Mouse (Mus musculus) forebrain, embryonic 10.5 days (tissue): ENCODE measurements around the gene Neu1. TPM values are rescaled to one million over a fixed set of nuclear protein-coding genes. Genes with fewer than 3 reads are reported as not detected.

Source experiments
- DNase-seq: peaks from one replicate; pipeline ENCODE4 v3.0.0-alpha.2; 2017; ENCODE audit warnings: low spot score; ENCODE audit errors: extremely low spot score
- H3K27ac ChIP-seq: fragments of 300-500 bp; sonication (generic); 2 replicates; pipeline ENCODE4 v1.5.1; 2016; ENCODE audit warnings: mild to moderate bottlenecking
- H3K27me3 ChIP-seq: fragments of 300-500 bp; sonication (generic); 2 replicates; pipeline ENCODE4 v1.6.1; 2016; ENCODE audit warnings: mild to moderate bottlenecking; ENCODE audit not compliant: poor library complexity, severe bottlenecking
- H3K36me3 ChIP-seq: fragments of 300-500 bp; sonication (generic); replicated peaks from 2 replicates; pipeline ENCODE4 v1.6.1; 2016; ENCODE audit warnings: mild to moderate bottlenecking, moderate library complexity
- H3K4me1 ChIP-seq: fragments of 300-500 bp; sonication (generic); 2 replicates; pipeline ENCODE4 v1.6.1; 2016
- H3K4me3 ChIP-seq: fragments of 300-500 bp; sonication (generic); 2 replicates; pipeline ENCODE4 v1.5.1; 2016; ENCODE audit warnings: mild to moderate bottlenecking, moderate library complexity
- H3K9me3 ChIP-seq: fragments of 300-500 bp; sonication (generic); 2 replicates; pipeline ENCODE4 v1.6.1; 2016; ENCODE audit warnings: mild to moderate bottlenecking, moderate library complexity
- WGBS: fragments of 180-500 bp; shearing (Covaris S2); methylation state at CpG from one replicate; pipeline ENCODE4 v1.1.7; 2016; 5-methylcytosine and 5-hydroxymethylcytosine counted together
- polyA plus RNA-seq: library from polyadenylated mRNA; unstranded; fragments of >200 nt; fragmentation: Nextera tagmentation; extraction: Ambion mirVana; gene quantifications from 2 replicates; pipeline ENCODE4 v1.2.1, GENCODE M21; 2016

Neu1 gene
- polyA plus RNA-seq: 18.2 and 18.8 TPM in 2 replicates

DNA sequence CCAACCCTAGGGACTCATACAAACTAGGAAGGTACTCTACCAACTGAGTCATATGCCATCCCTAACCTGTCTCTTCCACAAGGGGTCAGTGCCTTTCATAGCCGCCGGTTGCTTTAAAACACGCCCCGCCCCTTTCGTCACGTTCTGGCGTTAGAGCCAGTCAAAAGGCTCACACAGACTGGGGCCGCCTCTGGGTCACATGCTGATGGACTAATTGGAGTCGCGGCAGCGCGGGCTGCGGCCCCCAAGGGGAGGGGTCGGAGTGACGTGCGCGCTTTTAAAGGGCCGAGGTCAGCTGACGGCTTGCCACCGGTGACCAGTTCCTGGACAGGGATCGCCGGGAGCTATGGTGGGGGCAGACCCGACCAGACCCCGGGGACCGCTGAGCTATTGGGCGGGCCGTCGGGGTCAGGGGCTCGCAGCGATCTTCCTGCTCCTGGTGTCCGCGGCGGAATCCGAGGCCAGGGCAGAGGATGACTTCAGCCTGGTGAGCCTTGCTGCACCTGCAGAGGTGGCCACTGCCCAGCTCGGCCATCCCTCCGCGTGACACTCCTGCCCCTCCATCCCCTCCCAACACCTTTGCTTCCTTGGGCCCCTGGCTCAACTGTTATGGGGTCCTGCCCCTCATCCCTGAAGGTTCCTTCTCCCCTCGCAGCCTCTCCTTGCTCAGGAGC, at the start of gene Neu1:
TSS of gene Neu1 (plus strand) at position 193 of the 674 bp plus-strand sequence.
- H3K36me3 ChIP-seq: peaks cover 21% of the 10 kb centered on the region
- H3K27ac ChIP-seq: peak within 1 kb of the TSS; percentile 84
- under 1% methylated on average over 38 of the region's 38 CpGs for WGBS
- H3K27me3 ChIP-seq: peaks cover 12% of the 10 kb centered on the region
- peak; percentile 99 for DNase-seq
- H3K4me3 ChIP-seq: peak within 1 kb of the TSS; percentile 78
- H3K4me1 ChIP-seq: peaks cover 38% of the 10 kb centered on the region
- H3K9me3 ChIP-seq: no peaks in the 10 kb centered on the region

DNA sequence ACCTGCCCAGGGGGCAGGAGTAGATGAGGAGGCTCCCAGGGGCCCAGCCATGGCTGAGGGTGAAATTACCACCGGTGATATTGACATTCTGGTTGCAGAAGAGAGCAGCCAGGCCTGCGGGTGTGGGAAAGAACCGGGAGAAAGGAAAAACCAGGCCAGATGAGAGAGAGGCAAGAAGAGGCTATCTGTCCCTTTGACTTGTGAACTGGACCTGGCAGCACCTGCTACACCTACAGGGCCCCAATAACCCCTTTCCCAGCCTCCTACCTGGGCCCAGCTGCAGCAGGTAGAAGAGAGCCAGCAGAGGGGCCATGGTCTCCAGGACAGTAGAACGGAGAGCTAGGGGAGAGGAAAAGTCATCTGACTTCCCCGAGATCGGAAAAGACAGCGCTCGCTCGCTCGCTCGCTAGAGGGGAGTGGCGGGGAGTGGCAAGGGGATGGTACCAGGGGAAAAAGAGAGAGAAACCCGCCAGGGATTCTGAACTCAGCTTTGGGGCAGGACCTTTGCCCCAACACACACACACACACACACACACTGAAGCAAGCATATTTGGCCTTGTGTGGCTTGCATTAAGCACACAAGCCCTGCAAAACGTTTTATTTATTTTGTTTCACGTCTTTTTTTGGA, 49.3 kb upstream of the Neu1 start, which contains the start of gene Gm20547:
TSS of gene Gm20547 (minus strand) at position 360 of the 628 bp plus-strand sequence.
- H3K9me3 ChIP-seq: no peaks in the 10 kb centered on the region
- H3K36me3 ChIP-seq: no peaks in the 10 kb centered on the region
- DNase-seq: no peak
- no peak within 1 kb of the TSS for H3K27ac ChIP-seq
- peak within 1 kb of the TSS; percentile 23; the same call in 1 of the 2 replicates for H3K4me3 ChIP-seq
- H3K27me3 ChIP-seq: peaks cover 22% of the 10 kb centered on the region
- WGBS: 7% methylated on average over 15 of the region's 15 CpGs
- peaks cover 17% of the 10 kb centered on the region for H3K4me1 ChIP-seq

GRCm38 (mm10) chr17:34883332-34883731, 47.7 kb upstream of the Neu1 start:
- no peaks in the 10 kb centered on the region for H3K9me3 ChIP-seq
- H3K36me3 ChIP-seq: no peaks in the 10 kb centered on the region
- WGBS: 78% methylated on average over 3 of the region's 3 CpGs
- no peak for DNase-seq
- H3K4me1 ChIP-seq: peaks cover 17% of the 10 kb centered on the region
- H3K27me3 ChIP-seq: peaks cover 22% of the 10 kb centered on the region
- H3K4me3 ChIP-seq: no peak overlapping the region
- no peak overlapping the region for H3K27ac ChIP-seq

DNA sequence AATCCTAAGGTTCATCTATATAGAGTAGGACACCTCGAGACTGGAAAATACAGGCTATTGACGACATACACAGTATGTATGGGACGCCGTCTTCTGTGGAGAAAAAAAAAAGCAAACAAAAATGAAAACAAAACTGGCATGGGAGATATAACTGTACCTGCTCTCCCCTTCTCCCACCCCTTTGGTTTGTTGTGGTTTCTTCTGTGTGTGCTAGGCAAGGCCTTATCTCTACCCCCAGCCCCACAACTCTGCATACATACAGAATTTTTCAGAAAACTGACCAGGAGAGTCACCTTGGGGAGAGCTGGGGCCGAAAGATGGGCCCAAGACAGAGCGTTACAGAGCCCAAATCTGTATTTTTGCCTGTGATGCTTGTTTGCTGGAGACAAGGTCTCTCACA, 46.3 kb upstream of the Neu1 start:
- no peaks in the 10 kb centered on the region for H3K36me3 ChIP-seq
- no peak for DNase-seq
- peaks cover 11% of the 10 kb centered on the region for H3K4me1 ChIP-seq
- H3K27me3 ChIP-seq: peaks cover 22% of the 10 kb centered on the region
- no peak overlapping the region for H3K27ac ChIP-seq
- no peak overlapping the region for H3K4me3 ChIP-seq
- no peaks in the 10 kb centered on the region for H3K9me3 ChIP-seq
- 85% methylated on average over 6 of the region's 6 CpGs for WGBS

DNA sequence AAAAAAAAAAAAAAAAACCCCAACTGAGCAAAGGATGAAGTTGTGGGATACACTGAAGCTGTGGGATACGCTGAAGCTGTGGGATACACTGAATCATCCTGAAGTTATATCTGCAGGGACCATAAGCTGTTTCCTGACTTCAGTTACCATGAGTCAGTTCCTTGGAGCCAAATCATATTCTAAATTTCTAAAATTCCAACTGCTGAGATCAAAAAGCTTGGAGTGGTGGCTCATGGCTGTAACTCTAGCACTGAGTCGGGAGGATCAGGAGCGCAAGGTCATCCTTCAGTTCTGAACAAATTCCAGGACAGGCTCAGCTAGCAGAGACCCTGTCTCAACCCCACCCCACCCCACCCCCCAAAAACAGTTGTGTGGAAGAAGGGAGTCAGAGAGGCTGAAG, 45.4 kb upstream of the Neu1 start:
- Histone ChIP-seq H3K27me3 (peaks cover 22% of the 10 kb centered on the region), H3K4me1 (peaks cover 8% of the 10 kb centered on the region), H3K27ac (no peak overlapping the region), H3K9me3 (no peaks in the 10 kb centered on the region), H3K36me3 (no peaks in the 10 kb centered on the region), H3K4me3 (no peak overlapping the region)
- no peak for DNase-seq
- WGBS: 89% methylated on average over 3 of the region's 3 CpGs

DNA sequence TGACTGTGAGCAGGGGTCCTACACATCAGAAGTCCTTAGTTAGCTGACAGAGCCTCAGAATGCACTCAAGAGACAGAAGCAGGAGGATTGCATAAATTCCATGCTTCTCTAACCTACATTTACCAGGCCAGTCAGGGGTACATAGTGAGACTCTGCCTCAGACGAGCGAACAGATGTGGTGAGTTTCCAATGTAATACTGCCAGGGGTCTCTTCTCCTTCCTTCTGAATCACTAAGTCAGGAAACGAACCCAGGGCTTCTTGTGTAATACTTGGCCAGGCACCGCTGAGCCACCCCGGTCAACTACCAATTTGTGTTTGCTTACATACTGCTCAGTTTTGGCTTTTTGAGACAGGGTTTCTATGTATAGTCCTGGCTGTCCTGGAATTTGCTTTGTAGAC, 43.1 kb upstream of the Neu1 start:
- WGBS: 91% methylated on average over 5 of the region's 5 CpGs
- peaks cover under 1% of the 10 kb centered on the region for H3K4me1 ChIP-seq
- no peaks in the 10 kb centered on the region for H3K36me3 ChIP-seq
- H3K9me3 ChIP-seq: no peaks in the 10 kb centered on the region
- no peak for DNase-seq
- H3K27me3 ChIP-seq: peaks cover 3% of the 10 kb centered on the region
- no peak overlapping the region for H3K27ac ChIP-seq
- no peak overlapping the region for H3K4me3 ChIP-seq

DNA sequence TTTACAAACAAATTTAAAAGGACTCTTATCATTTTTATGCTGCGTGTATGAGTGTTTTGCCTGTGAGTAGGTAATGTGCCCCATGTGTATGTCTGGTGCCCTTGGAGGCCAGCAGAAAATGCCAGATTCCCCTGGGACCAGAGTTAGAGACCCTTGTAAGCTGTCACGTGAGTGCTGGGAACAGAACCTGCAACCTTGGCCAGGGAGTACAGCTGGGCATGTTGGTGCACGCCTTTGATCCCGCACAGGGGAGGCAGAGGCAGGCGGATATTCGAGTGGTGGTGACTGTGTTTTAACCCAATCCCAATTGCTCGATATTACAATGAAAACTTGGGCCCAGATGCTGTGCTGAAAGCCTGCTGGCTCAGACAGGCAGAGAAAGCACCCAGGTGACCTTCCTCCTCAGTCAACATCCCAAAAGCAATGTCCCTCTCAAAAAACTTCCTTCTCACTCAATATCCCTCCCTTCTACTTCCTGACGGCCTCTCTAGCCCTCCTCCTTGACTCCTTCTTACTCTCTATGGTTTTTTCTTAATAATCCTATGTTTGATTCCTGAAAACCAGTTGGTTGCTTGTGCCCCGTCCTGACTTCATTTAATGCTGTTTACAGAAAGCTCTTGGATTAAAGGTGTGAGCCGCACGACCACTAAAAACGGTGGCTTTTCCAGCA, 40.8 kb upstream of the Neu1 start:
- H3K4me3 ChIP-seq: no peak overlapping the region
- peaks cover 21% of the 10 kb centered on the region for H3K4me1 ChIP-seq
- H3K27ac ChIP-seq: no peak overlapping the region
- no peaks in the 10 kb centered on the region for H3K9me3 ChIP-seq
- H3K27me3 ChIP-seq: no peaks in the 10 kb centered on the region
- no peaks in the 10 kb centered on the region for H3K36me3 ChIP-seq
- DNase-seq: no peak
- WGBS: 90% methylated on average over 12 of the region's 12 CpGs

- Histone ChIP-seq H3K4me1 (peaks cover 32% of the 10 kb centered on the region), H3K9me3 (peaks cover 6% of the 10 kb centered on the region; the same call in 1 of the 2 replicates), H3K27ac (no peak overlapping the region), H3K36me3 (peaks cover 11% of the 10 kb centered on the region), H3K27me3 (no peaks in the 10 kb centered on the region), H3K4me3 (no peak overlapping the region)
- DNase-seq: no peak
- WGBS: 91% methylated on average over 2 of the region's 2 CpGs
Observed at GRCm38 (mm10) chr17:34891377-34891776, 39.7 kb upstream of the Neu1 start.

DNA sequence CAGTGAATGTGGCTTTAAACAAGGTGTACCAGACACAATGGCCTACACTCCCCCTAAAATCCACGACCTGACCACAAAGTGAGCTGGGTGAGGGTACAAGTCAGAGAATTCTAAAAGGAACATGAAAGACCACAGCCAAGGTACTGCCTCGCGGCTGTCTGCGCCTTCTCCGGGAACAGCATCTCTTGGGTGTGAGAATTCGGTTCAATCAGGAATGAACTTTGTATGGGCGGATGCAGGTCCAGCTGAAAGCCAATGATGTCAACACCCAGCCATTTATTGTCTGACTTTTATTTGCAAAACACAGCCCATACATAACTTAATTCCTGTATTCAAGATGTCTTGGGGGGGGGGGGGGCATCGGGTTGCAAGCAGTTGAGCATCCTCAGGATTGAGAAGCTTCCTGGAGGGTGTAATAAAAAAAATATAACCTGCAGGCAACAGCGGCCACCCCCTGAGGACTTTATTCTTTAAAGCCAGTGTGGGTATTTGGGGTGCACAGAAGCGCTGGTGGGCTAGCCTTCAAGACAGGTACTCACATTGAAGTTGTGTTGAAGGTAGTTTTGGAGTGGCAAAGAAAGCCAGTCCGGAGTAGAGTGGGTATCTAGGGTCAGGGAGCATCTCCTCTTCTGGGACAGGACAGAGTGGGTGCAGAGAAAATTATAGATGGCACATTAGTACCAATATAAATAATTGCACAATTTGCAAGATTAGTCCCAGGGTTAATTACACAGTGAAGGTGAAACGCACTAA, 37.8 kb upstream of the Neu1 start:
- Histone ChIP-seq H3K27me3 (no peaks in the 10 kb centered on the region), H3K27ac (peak overlapping the region; percentile 99), H3K36me3 (peaks cover 17% of the 10 kb centered on the region), H3K4me3 (peak overlapping the region; percentile 98), H3K9me3 (peaks cover 8% of the 10 kb centered on the region; the same call in 1 of the 2 replicates), H3K4me1 (peaks cover 51% of the 10 kb centered on the region)
- no peak for DNase-seq
- 75% methylated on average over 12 of the region's 12 CpGs for WGBS

GRCm38 (mm10) chr17:34894074-34894597, 36.9 kb upstream of the Neu1 start:
- Histone ChIP-seq H3K4me1 (peaks cover 55% of the 10 kb centered on the region), H3K36me3 (peaks cover 17% of the 10 kb centered on the region), H3K27ac (peak overlapping the region; percentile 99), H3K27me3 (no peaks in the 10 kb centered on the region), H3K4me3 (peak overlapping the region; percentile 98), H3K9me3 (peaks cover 8% of the 10 kb centered on the region; the same call in 1 of the 2 replicates)
- under 1% methylated on average over 38 of the region's 51 CpGs for WGBS
- peak; percentile 95 for DNase-seq

DNA sequence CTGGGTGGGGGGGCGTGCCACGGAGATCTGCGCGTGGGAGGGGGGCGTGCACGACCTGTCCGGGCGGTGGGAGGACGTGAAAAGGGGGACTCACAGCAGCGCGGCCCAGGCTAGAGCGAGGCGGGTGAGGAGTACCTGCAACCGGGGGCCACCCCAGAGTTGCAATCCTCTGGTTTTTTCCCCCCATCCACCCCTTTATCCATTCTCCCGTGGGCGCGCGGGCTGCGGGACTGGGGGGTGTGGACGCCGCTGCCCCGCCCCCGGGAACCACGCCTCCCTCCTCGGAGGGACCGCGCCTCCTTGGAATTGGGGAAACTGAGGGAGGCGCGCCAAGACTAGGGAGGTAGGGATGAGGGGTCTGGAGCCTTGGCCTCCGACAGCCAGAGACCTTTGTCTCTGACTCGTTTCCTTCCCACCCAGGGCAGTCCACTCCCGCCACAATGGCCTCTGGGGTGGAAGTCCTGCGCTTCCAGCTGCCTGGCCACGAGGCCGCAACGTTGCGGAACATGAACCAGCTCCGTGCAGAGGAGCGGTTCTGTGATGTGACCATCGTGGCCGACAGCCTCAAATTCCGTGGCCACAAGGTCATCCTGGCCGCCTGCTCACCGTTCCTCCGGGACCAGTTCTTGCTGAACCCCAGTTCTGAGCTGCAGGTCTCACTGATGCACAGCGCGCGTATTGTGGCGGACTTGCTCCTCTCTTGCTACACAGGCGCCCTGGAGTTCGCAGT, 36.1 kb upstream of the Neu1 start:
- 10% methylated on average over 50 of the region's 51 CpGs for WGBS
- no peaks in the 10 kb centered on the region for H3K27me3 ChIP-seq
- peaks cover 8% of the 10 kb centered on the region; the same call in 1 of the 2 replicates for H3K9me3 ChIP-seq
- H3K4me3 ChIP-seq: peak overlapping the region; percentile 98
- H3K27ac ChIP-seq: peak overlapping the region; percentile 99
- DNase-seq: peak; percentile 52
- peaks cover 20% of the 10 kb centered on the region for H3K36me3 ChIP-seq
- H3K4me1 ChIP-seq: peaks cover 63% of the 10 kb centered on the region
